In the genomic region with DNA sequence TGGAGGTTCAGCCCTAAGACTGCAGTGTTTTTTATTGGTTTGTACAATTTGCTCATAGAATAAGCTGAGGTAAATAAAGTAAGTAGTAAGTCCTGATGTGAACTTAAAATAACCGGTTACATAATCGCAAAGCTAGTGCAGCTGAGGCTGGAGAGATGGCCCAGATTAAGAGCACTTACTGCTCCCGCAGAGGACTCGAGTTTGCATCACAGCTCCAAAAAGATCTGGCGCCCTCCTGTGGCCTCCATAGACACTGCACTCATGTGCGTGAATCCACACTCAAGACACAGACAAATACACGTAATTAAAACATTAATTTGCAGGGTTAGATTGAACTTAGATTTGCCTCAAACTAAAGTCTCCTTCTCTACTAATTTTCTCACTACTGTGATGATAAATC, we compare ENCODE assay signal across 16 mouse cellular contexts.
DNase-seq lines count a peak whose midpoint lies in the region; ATAC-seq and TF ChIP-seq lines count a peak whose summit lies in the region.
"Had no signal": no experiment of that assay in that cellular context is flagged by ENCODE, and none has a peak within 500 bp of the region (broad histone marks: within the 10 kb centered on the region; RNA-seq: fewer than 3 reads in every experiment).

No protein-coding gene starts in this region.

- TF ChIP-seq CTCF in lung, embryonic 14.5 days (IDR thresholded peaks at IDR 0.05; ENCODE audit: low read depth): peak; percentile 43

- no peaks in the 10 kb centered on the region for H3K9me3 ChIP-seq in lung, embryonic 14.5 days (ENCODE audit: low read depth, low read length)

- no peak for ATAC-seq in lung, embryonic 14.5 days (ENCODE audit: insufficient read depth)
- ATAC-seq: forebrain, embryonic 14.5 days; intestine, embryonic 16.5 days had no signal

- no peak overlapping the region for H3K4me2 ChIP-seq in lung, embryonic 14.5 days
- H3K4me2 ChIP-seq: heart, embryonic 13.5 days; liver, embryonic 13.5 days; neural tube, embryonic 12.5 days had no signal

- WGBS in lung, embryonic 14.5 days: 78% methylated on average over 7 of the region's 7 CpGs

- no peak overlapping the region for H3K27ac ChIP-seq in lung, embryonic 14.5 days (ENCODE audit: low read depth)
- H3K27ac ChIP-seq: heart, embryonic 13.5 days; liver, embryonic 13.5 days; neural tube, embryonic 12.5 days had no signal

- peak; percentile 53 for DNase-seq in heart, adult 11 months
- no peak for DNase-seq in heart, adult 9 months (ENCODE audit: low spot score in 2 of 2)
- DNase-seq in lung, embryonic 14.5 days: no peak
- no peak for DNase-seq in lung, postnatal 25 days (ENCODE audit: low spot score)
- DNase-seq in R1 (ENCODE audit: low read depth, low spot score): peak; percentile 59
- DNase-seq in thymus, postnatal 14 days: peak; percentile 59
- DNase-seq in MN1 (ENCODE audit: low spot score): no peak
- no peak for DNase-seq in cerebellum, adult 9-10 months
- DNase-seq: adrenal gland, adult 8-10 months; cerebellum, adult 11-12 months; layer of hippocampus, adult 9-11 months; liver, embryonic 13.5 days had no signal

- H3K9ac ChIP-seq in lung, embryonic 14.5 days: no peak overlapping the region
- H3K9ac ChIP-seq: heart, embryonic 13.5 days; liver, embryonic 13.5 days; neural tube, embryonic 12.5 days had no signal

- no peaks in the 10 kb centered on the region for H3K4me1 ChIP-seq in lung, embryonic 14.5 days (ENCODE audit: insufficient read depth)
- H3K4me1 ChIP-seq: heart, embryonic 13.5 days; liver, embryonic 13.5 days; neural tube, embryonic 12.5 days had no signal

- H3K4me3 ChIP-seq in lung, embryonic 14.5 days (ENCODE audit: low read depth, low read length): no peak overlapping the region
- H3K4me3 ChIP-seq: heart, embryonic 13.5 days; liver, embryonic 13.5 days; neural tube, embryonic 12.5 days had no signal

- H3K27me3 ChIP-seq in lung, embryonic 14.5 days (ENCODE audit: insufficient read depth, low read length): no peaks in the 10 kb centered on the region
- H3K27me3 ChIP-seq: heart, embryonic 13.5 days; liver, embryonic 13.5 days; neural tube, embryonic 12.5 days had no signal

- H3K36me3 ChIP-seq in lung, embryonic 14.5 days (ENCODE audit: insufficient read depth): no peaks in the 10 kb centered on the region
- H3K36me3 ChIP-seq: heart, embryonic 13.5 days; liver, embryonic 13.5 days; neural tube, embryonic 12.5 days had no signal

Comparison
In these comparisons a context has a peak if more than half of its experiments do, and no peak if none do; other contexts are left out.
1. DNase-seq: peak in heart, adult 11 months (single experiment), R1 (single experiment) and thymus, postnatal 14 days (single experiment); none in heart, adult 9 months (0 of 2), lung, embryonic 14.5 days (single experiment), lung, postnatal 25 days (single experiment), MN1 (single experiment) and cerebellum, adult 9-10 months (single experiment).